Mouse (Mus musculus): Measurements from ENCODE around the gene Abca14. TPM values are rescaled to one million over a fixed set of nuclear protein-coding genes. Genes with fewer than 3 reads are reported as not detected.

Abca14 gene
- polyA plus RNA-seq, 1 experiment from 2014 or later: 0.35 TPM

GRCm38 (mm10) chr7:120195207-120195606, 8.6 kb upstream of the Abca14 start:
- 78% methylated on average over 4 of the region's 4 CpGs for WGBS
- Histone ChIP-seq H3K27ac (ENCODE audit: low read length) (no peak overlapping the region), H3K27me3 (replicated peaks; ENCODE audit: insufficient read depth, low read length) (no peaks in the 10 kb centered on the region), H3K4me2 (replicated peaks; ENCODE audit: low read depth, low read length) (no peak overlapping the region), H3K9me3 (ENCODE audit: low read length) (no peaks in the 10 kb centered on the region), H3K9ac (replicated peaks; ENCODE audit: low read depth) (no peak overlapping the region), H3K4me1 (ENCODE audit: insufficient read depth, low read depth, low read length) (no peaks in the 10 kb centered on the region), H3K36me3 (ENCODE audit: insufficient read depth, low read length) (no peaks in the 10 kb centered on the region), H3K4me3 (ENCODE audit: low read depth, low read length) (no peak overlapping the region)
- TF ChIP-seq CTCF (IDR thresholded peaks at IDR 0.05) (no peak), EP300 (IDR thresholded peaks at IDR 0.05) (no peak)
- ATAC-seq (no peak), DNase-seq (ENCODE audit: low spot score) (no peak)

DNA sequence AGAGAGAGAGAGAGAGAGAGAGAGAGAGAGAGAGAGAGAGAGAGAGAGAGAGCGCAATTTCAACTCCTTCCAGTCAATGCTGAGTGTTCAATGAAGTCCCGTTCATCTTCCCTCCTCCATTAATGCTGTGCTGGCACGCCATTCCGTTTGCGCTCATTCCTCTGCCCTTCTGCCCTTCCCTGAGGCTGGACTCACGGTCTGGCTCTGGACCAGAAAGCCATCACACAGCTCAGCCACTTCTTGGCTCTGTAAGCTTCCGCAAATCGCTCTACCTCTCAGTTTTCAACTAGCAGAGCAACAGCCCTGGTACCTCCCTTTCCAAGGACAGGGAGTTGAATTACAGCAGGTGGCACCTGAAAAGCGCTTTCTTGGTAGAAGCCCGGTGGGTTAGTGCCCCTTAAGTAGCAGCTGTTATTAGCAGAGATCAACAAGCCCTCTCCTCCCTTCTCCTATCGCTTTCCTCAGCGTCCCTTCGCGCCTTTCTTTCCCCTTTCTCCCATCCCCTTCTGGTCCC, 2.5 kb upstream of the Abca14 start:
- Histone ChIP-seq H3K4me2 (replicated peaks; ENCODE audit: low read depth, low read length) (peak overlapping the region; percentile 25; the same call in 1 of the 2 replicates), H3K4me3 (ENCODE audit: low read depth, low read length) (peak overlapping the region; percentile 10; the same call in 1 of the 2 replicates), H3K36me3 (ENCODE audit: insufficient read depth, low read length) (no peaks in the 10 kb centered on the region), H3K9me3 (ENCODE audit: low read length) (no peaks in the 10 kb centered on the region), H3K27me3 (replicated peaks; ENCODE audit: insufficient read depth, low read length) (no peaks in the 10 kb centered on the region), H3K4me1 (ENCODE audit: insufficient read depth, low read depth, low read length) (peaks cover 6% of the 10 kb centered on the region; the same call in 1 of the 2 replicates), H3K27ac (ENCODE audit: low read length) (no peak overlapping the region), H3K9ac (replicated peaks; ENCODE audit: low read depth) (no peak overlapping the region)
- TF ChIP-seq CTCF (IDR thresholded peaks at IDR 0.05) (no peak), EP300 (IDR thresholded peaks at IDR 0.05) (no peak)
- WGBS: 2% methylated on average over 14 of the region's 14 CpGs
- DNase-seq (ENCODE audit: low spot score) (peak; percentile 48), ATAC-seq (no peak)

DNA sequence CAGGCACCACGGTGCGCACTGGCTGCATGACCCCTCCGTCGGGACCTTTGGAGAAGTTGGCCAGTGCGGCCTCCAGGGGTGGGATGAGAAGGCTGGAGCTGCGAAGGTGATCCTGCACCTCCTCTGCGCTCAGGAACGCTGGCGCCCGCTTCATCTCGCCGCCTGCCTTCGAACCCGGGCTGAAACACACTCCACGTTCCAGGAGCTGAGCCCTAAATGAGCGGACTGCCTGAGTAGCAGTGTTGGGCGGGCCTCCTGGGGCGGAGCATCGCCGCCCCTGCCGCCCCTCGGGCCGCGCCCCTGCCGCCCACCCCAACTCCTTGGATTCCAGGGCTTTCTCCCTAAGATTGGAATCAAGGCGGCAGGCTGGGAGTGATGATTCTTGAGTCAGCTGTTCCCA, 2.0 kb upstream of the Abca14 start, which contains the start of gene Crym:
TSS of gene Crym (minus strand) at position 341 of the 400 bp plus-strand sequence.
- H3K36me3 ChIP-seq (ENCODE audit: insufficient read depth, low read length): no peaks in the 10 kb centered on the region
- H3K9ac ChIP-seq (replicated peaks; ENCODE audit: low read depth): no peak within 1 kb of the TSS
- peaks cover 6% of the 10 kb centered on the region; the same call in 1 of the 2 replicates for H3K4me1 ChIP-seq (ENCODE audit: insufficient read depth, low read depth, low read length)
- TF ChIP-seq EP300 (IDR thresholded peaks at IDR 0.05) (no peak), CTCF (IDR thresholded peaks at IDR 0.05) (no peak)
- 3% methylated on average over 25 of the region's 26 CpGs for WGBS
- DNase-seq (ENCODE audit: low spot score) (no peak), ATAC-seq (no peak)
- peak within 1 kb of the TSS; percentile 10; the same call in 1 of the 2 replicates for H3K4me3 ChIP-seq (ENCODE audit: low read depth, low read length)
- no peaks in the 10 kb centered on the region for H3K9me3 ChIP-seq (ENCODE audit: low read length)
- H3K27ac ChIP-seq (ENCODE audit: low read length): no peak within 1 kb of the TSS
- H3K27me3 ChIP-seq (replicated peaks; ENCODE audit: insufficient read depth, low read length): no peaks in the 10 kb centered on the region
- peak within 1 kb of the TSS; percentile 25; the same call in 1 of the 2 replicates for H3K4me2 ChIP-seq (replicated peaks; ENCODE audit: low read depth, low read length)

- Histone ChIP-seq H3K9me3 (ENCODE audit: low read length) (no peaks in the 10 kb centered on the region), H3K27ac (ENCODE audit: low read length) (peak overlapping the region; percentile 43; the same call in 1 of the 2 replicates), H3K4me1 (ENCODE audit: insufficient read depth, low read depth, low read length) (peaks cover 6% of the 10 kb centered on the region; the same call in 1 of the 2 replicates), H3K4me3 (ENCODE audit: low read depth, low read length) (no peak overlapping the region), H3K4me2 (replicated peaks; ENCODE audit: low read depth, low read length) (peak overlapping the region; percentile 33; the same call in 1 of the 2 replicates), H3K36me3 (ENCODE audit: insufficient read depth, low read length) (no peaks in the 10 kb centered on the region), H3K9ac (replicated peaks; ENCODE audit: low read depth) (no peak overlapping the region), H3K27me3 (replicated peaks; ENCODE audit: insufficient read depth, low read length) (no peaks in the 10 kb centered on the region)
- DNase-seq (ENCODE audit: low spot score) (peak; percentile 86), ATAC-seq (peak; percentile 83)
- WGBS: 28% methylated on average over 9 of the region's 9 CpGs
- TF ChIP-seq CTCF (IDR thresholded peaks at IDR 0.05): no peak
- TF ChIP-seq EP300 (IDR thresholded peaks at IDR 0.05): peak; percentile 83
These were observed 2.2 kb downstream of the Abca14 start for GRCm38 (mm10) chr7:120205989-120206388.

DNA sequence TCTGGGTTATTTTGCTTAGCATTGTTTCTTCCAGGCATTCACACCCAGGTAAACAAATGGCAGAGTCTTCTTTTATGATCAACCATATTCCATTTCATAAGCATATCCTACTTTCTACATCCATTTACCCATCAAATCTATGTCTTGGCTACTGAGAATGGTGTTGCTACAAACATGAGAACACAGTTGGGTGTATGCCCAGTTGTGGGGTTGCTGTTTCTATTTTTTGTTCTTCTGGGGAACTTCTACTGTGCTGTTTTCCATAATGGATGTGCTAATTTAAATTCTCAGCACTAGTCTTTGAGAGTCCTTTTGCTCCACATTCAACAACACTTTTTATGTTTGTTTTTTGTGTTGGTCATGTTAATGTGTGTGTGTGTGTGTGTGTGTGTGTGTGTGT, 24.8 kb downstream of the Abca14 start:
- Histone ChIP-seq H3K27ac (ENCODE audit: low read length) (no peak overlapping the region), H3K9ac (replicated peaks; ENCODE audit: low read depth) (no peak overlapping the region), H3K36me3 (ENCODE audit: insufficient read depth, low read length) (no peaks in the 10 kb centered on the region), H3K27me3 (replicated peaks; ENCODE audit: insufficient read depth, low read length) (no peaks in the 10 kb centered on the region), H3K4me3 (ENCODE audit: low read depth, low read length) (no peak overlapping the region), H3K4me1 (ENCODE audit: insufficient read depth, low read depth, low read length) (no peaks in the 10 kb centered on the region), H3K9me3 (ENCODE audit: low read length) (no peaks in the 10 kb centered on the region), H3K4me2 (replicated peaks; ENCODE audit: low read depth, low read length) (no peak overlapping the region)
- ATAC-seq (no peak), DNase-seq (ENCODE audit: low spot score) (no peak)
- TF ChIP-seq CTCF (IDR thresholded peaks at IDR 0.05) (no peak), EP300 (IDR thresholded peaks at IDR 0.05) (no peak)

DNA sequence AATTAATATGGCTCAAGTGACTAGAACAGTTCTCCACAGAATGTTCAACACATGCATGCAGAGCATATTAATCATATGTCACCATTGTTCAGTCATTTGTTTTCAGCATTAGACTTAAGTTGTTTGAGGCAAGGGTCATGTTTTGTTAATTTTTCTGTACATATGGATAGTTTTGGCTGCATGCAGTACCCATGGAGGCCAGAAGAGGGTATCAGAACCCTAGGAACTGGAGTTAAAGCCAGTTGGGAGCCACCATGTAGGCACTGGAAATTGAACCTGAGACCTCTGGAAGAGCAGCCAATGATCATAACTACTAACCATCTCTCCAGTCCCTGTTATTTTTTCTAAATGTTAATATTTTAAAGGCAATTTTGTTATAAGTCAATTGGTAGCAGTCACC, 37.3 kb downstream of the Abca14 start:
- H3K4me2 ChIP-seq (replicated peaks; ENCODE audit: low read depth, low read length): no peak overlapping the region
- H3K27ac ChIP-seq (ENCODE audit: low read length): no peak overlapping the region
- H3K4me1 ChIP-seq (ENCODE audit: insufficient read depth, low read depth, low read length): no peaks in the 10 kb centered on the region
- no peak for ATAC-seq
- DNase-seq (ENCODE audit: low spot score): no peak
- no peak overlapping the region for H3K9ac ChIP-seq (replicated peaks; ENCODE audit: low read depth)
- H3K36me3 ChIP-seq (ENCODE audit: insufficient read depth, low read length): no peaks in the 10 kb centered on the region
- H3K9me3 ChIP-seq (ENCODE audit: low read length): no peaks in the 10 kb centered on the region
- no peak overlapping the region for H3K4me3 ChIP-seq (ENCODE audit: low read depth, low read length)
- no peaks in the 10 kb centered on the region for H3K27me3 ChIP-seq (replicated peaks; ENCODE audit: insufficient read depth, low read length)
- TF ChIP-seq CTCF (IDR thresholded peaks at IDR 0.05) (peak; percentile 60), EP300 (IDR thresholded peaks at IDR 0.05) (no peak)

All from lung, postnatal 0 days (tissue).